Mouse (Mus musculus): ENCODE data around the gene Cask. TPM values are rescaled to one million over a fixed set of nuclear protein-coding genes. Genes with fewer than 3 reads are reported as not detected.

The Cask gene
- 0.72 TPM for polyA plus RNA-seq (2017; shearing (Covaris generic))

GRCm38 (mm10) chrX:13851285-13851684, at the start of gene Cask:
Cask (minus strand) TSS chrX:13851367.

GRCm38 (mm10) chrX:13661063-13661462, 190.1 kb downstream of the Cask start, which contains the start of gene Gpr82:
Gpr82 (plus strand) TSS chrX:13661363.

GRCm38 (mm10) chrX:13631599-13632283, 219.4 kb downstream of the Cask start, which contains the start of gene Gpr34:
Gpr34 (plus strand) TSS chrX:13632089.

Other genes with a start within 250 kb of the Cask start
- 47.2 TPM for gene Gpr34, start 219.3 kb downstream of the Cask start, polyA plus RNA-seq (2017; shearing (Covaris generic))
- 0.27 TPM for gene Gpr82, start 190.0 kb downstream of the Cask start, polyA plus RNA-seq (2017; shearing (Covaris generic))